Mouse (Mus musculus): ENCODE results near the gene Pip4p1. TPM values are rescaled to one million over a fixed set of nuclear protein-coding genes. Genes with fewer than 3 reads are reported as not detected.
"Not testable (repeated sequence)": the region's sequence is repeated elsewhere in the genome, so short reads cannot be mapped to it uniquely, and the experiment has no call there.

Pip4p1 gene
- polyA plus RNA-seq, 1 experiment from 2014 or later: 23.2 TPM

GRCm38 (mm10) chr14:50958289-50958995 lies 27.8 kb upstream of the Pip4p1 start:
- H3K4me3 ChIP-seq (replicated peaks); DNase-seq; H3K27me3 ChIP-seq; H3K36me3 ChIP-seq; H3K9me3 ChIP-seq (replicated peaks): not testable (repeated sequence)
- peak overlapping the region; percentile 42 for H3K4me2 ChIP-seq
- H3K9ac ChIP-seq: peak overlapping the region; percentile 33
- WGBS (ENCODE audit: insufficient replicate concordance): 34% methylated on average over 5 of the region's 5 CpGs
- H3K4me1 ChIP-seq (replicated peaks): peaks cover 35% of the 10 kb centered on the region
- H3K27ac ChIP-seq: peak overlapping the region; percentile 83
- ATAC-seq (ENCODE audit: low read depth): peak; percentile 77

GRCm38 (mm10) chr14:50957146-50957545 lies 26.5 kb upstream of the Pip4p1 start:
- not testable (repeated sequence) for H3K9me3 ChIP-seq (replicated peaks); DNase-seq; H3K36me3 ChIP-seq; H3K27me3 ChIP-seq; ATAC-seq (ENCODE audit: low read depth)
- WGBS (ENCODE audit: insufficient replicate concordance): 30% methylated on average over 3 of the region's 3 CpGs
- peak overlapping the region; percentile 54 for H3K4me3 ChIP-seq (replicated peaks)
- peak overlapping the region; percentile 83 for H3K27ac ChIP-seq
- H3K9ac ChIP-seq: peak overlapping the region; percentile 65
- peak overlapping the region; percentile 67 for H3K4me2 ChIP-seq
- H3K4me1 ChIP-seq (replicated peaks): peaks cover 35% of the 10 kb centered on the region

- Histone ChIP-seq H3K4me1 (replicated peaks) (peaks cover 35% of the 10 kb centered on the region), H3K9ac (peak overlapping the region; percentile 65), H3K4me3 (replicated peaks) (peak overlapping the region; percentile 54), H3K27ac (peak overlapping the region; percentile 83), H3K4me2 (peak overlapping the region; percentile 67)
- WGBS (ENCODE audit: insufficient replicate concordance): 80% methylated on average over 6 of the region's 6 CpGs
- not testable (repeated sequence) for ATAC-seq (ENCODE audit: low read depth); DNase-seq; H3K36me3 ChIP-seq; H3K9me3 ChIP-seq (replicated peaks); H3K27me3 ChIP-seq
These were observed 26.1 kb upstream of the Pip4p1 start for GRCm38 (mm10) chr14:50956724-50957123.

- Histone ChIP-seq H3K9ac (peak within 1 kb of the TSS; percentile 65), H3K4me3 (replicated peaks) (peak within 1 kb of the TSS; percentile 54), H3K27ac (peak within 1 kb of the TSS; percentile 83), H3K4me2 (peak within 1 kb of the TSS; percentile 67), H3K36me3 (peaks cover 17% of the 10 kb centered on the region), H3K4me1 (replicated peaks) (peaks cover 35% of the 10 kb centered on the region)
- ATAC-seq (ENCODE audit: low read depth): peak; percentile 83
- 15% methylated on average over 19 of the region's 19 CpGs for WGBS (ENCODE audit: insufficient replicate concordance)
- H3K9me3 ChIP-seq (replicated peaks); H3K27me3 ChIP-seq; DNase-seq: not testable (repeated sequence)
These were observed 25.4 kb upstream of the Pip4p1 start, which contains the start of gene Pnp2 for GRCm38 (mm10) chr14:50955942-50956508. Gene Pnp2 (plus strand): TSS chr14:50955992.

- no peak for DNase-seq
- Histone ChIP-seq H3K9ac (no peak overlapping the region), H3K36me3 (peaks cover 22% of the 10 kb centered on the region), H3K4me1 (replicated peaks) (peaks cover 35% of the 10 kb centered on the region), H3K27ac (peak overlapping the region; percentile 83; the same call in 1 of the 2 replicates), H3K4me2 (peak overlapping the region; percentile 67), H3K27me3 (no peaks in the 10 kb centered on the region), H3K9me3 (replicated peaks) (no peaks in the 10 kb centered on the region), H3K4me3 (replicated peaks) (peak overlapping the region; percentile 54; the same call in 1 of the 2 replicates)
- ATAC-seq (ENCODE audit: low read depth): no peak
- 70% methylated on average over 10 of the region's 10 CpGs for WGBS (ENCODE audit: insufficient replicate concordance)
These were observed 24.8 kb upstream of the Pip4p1 start for GRCm38 (mm10) chr14:50955487-50955886.

- 4% methylated on average over 3 of the region's 3 CpGs for WGBS (ENCODE audit: insufficient replicate concordance)
- Histone ChIP-seq H3K27ac (peak overlapping the region; percentile 91), H3K9ac (peak overlapping the region; percentile 85), H3K4me2 (peak overlapping the region; percentile 84), H3K4me1 (replicated peaks) (peaks cover 25% of the 10 kb centered on the region), H3K4me3 (replicated peaks) (peak overlapping the region; percentile 78), H3K36me3 (peaks cover 23% of the 10 kb centered on the region)
- not testable (repeated sequence) for DNase-seq; ATAC-seq (ENCODE audit: low read depth); H3K9me3 ChIP-seq (replicated peaks); H3K27me3 ChIP-seq
These were observed 14.9 kb upstream of the Pip4p1 start for GRCm38 (mm10) chr14:50945526-50945925.

- peak overlapping the region; percentile 91 for H3K27ac ChIP-seq
- 6% methylated on average over 6 of the region's 6 CpGs for WGBS (ENCODE audit: insufficient replicate concordance)
- not testable (repeated sequence) for H3K27me3 ChIP-seq; DNase-seq; ATAC-seq (ENCODE audit: low read depth); H3K9me3 ChIP-seq (replicated peaks)
- peak overlapping the region; percentile 78 for H3K4me3 ChIP-seq (replicated peaks)
- peaks cover 21% of the 10 kb centered on the region for H3K36me3 ChIP-seq
- H3K4me2 ChIP-seq: peak overlapping the region; percentile 84
- peak overlapping the region; percentile 85 for H3K9ac ChIP-seq
- peaks cover 25% of the 10 kb centered on the region for H3K4me1 ChIP-seq (replicated peaks)
These were observed 14.4 kb upstream of the Pip4p1 start for GRCm38 (mm10) chr14:50945081-50945480.

GRCm38 (mm10) chr14:50944668-50945033 lies 14.0 kb upstream of the Pip4p1 start:
- not testable (repeated sequence) for H3K9me3 ChIP-seq (replicated peaks); H3K27me3 ChIP-seq; DNase-seq
- peak overlapping the region; percentile 91 for H3K27ac ChIP-seq
- H3K9ac ChIP-seq: peak overlapping the region; percentile 85
- H3K4me1 ChIP-seq (replicated peaks): peaks cover 25% of the 10 kb centered on the region
- WGBS (ENCODE audit: insufficient replicate concordance): under 1% methylated on average over 15 of the region's 15 CpGs
- H3K4me3 ChIP-seq (replicated peaks): peak overlapping the region; percentile 78
- peak; percentile 89 for ATAC-seq (ENCODE audit: low read depth)
- H3K36me3 ChIP-seq: peaks cover 20% of the 10 kb centered on the region
- H3K4me2 ChIP-seq: peak overlapping the region; percentile 84

- Histone ChIP-seq H3K9ac (peak within 1 kb of the TSS; percentile 85), H3K9me3 (replicated peaks) (no peaks in the 10 kb centered on the region), H3K27me3 (no peaks in the 10 kb centered on the region), H3K27ac (peak within 1 kb of the TSS; percentile 91), H3K4me1 (replicated peaks) (peaks cover 25% of the 10 kb centered on the region), H3K36me3 (peaks cover 14% of the 10 kb centered on the region), H3K4me2 (peak within 1 kb of the TSS; percentile 84), H3K4me3 (replicated peaks) (peak within 1 kb of the TSS; percentile 78)
- 7% methylated on average over 31 of the region's 31 CpGs for WGBS (ENCODE audit: insufficient replicate concordance)
- ATAC-seq (ENCODE audit: low read depth) (peak; percentile 97), DNase-seq (peak; percentile 91)
These were observed 13.4 kb upstream of the Pip4p1 start, which contains the start of gene Gm49342 for GRCm38 (mm10) chr14:50943932-50944667. Gene Gm49342 (plus strand): TSS chr14:50944517.

- Histone ChIP-seq H3K4me3 (replicated peaks) (no peak overlapping the region), H3K4me2 (no peak overlapping the region), H3K4me1 (replicated peaks) (peaks cover 4% of the 10 kb centered on the region), H3K27ac (no peak overlapping the region), H3K9me3 (replicated peaks) (no peaks in the 10 kb centered on the region), H3K36me3 (no peaks in the 10 kb centered on the region), H3K9ac (no peak overlapping the region), H3K27me3 (no peaks in the 10 kb centered on the region)
- 7% methylated on average over 2 of the region's 2 CpGs for WGBS (ENCODE audit: insufficient replicate concordance)
- no peak for ATAC-seq (ENCODE audit: low read depth)
- DNase-seq: no peak
These were observed 8.3 kb upstream of the Pip4p1 start for GRCm38 (mm10) chr14:50938940-50939339.
